Mouse (Mus musculus): Measurements from ENCODE around the gene Prpf18.

The Prpf18 gene

GRCm38 (mm10) chr2:4575163-4575562 lies 76.8 kb downstream of the Prpf18 start:
- no peak for DNase-seq (ENCODE audit: low spot score in 2 of 2)

- no peak for DNase-seq (ENCODE audit: low spot score in 2 of 2)
These were observed 77.7 kb downstream of the Prpf18 start for GRCm38 (mm10) chr2:4574251-4574650.

GRCm38 (mm10) chr2:4573386-4573785 lies 78.5 kb downstream of the Prpf18 start:
- no peak for DNase-seq (ENCODE audit: low spot score in 2 of 2)

- no peak for DNase-seq (ENCODE audit: low spot score in 2 of 2)
These were observed 79.2 kb downstream of the Prpf18 start for GRCm38 (mm10) chr2:4572498-4573263.

Data from urinary bladder, postnatal 36 days (tissue).